Mouse (Mus musculus) ovary, postnatal 10 days (tissue): Measurements from ENCODE around the gene Rpl10a.

Source experiments
- DNase-seq: peaks from one replicate; pipeline ENCODE4 v3.0.0; 2022; ENCODE audit warnings: low spot score

Rpl10a gene

DNA sequence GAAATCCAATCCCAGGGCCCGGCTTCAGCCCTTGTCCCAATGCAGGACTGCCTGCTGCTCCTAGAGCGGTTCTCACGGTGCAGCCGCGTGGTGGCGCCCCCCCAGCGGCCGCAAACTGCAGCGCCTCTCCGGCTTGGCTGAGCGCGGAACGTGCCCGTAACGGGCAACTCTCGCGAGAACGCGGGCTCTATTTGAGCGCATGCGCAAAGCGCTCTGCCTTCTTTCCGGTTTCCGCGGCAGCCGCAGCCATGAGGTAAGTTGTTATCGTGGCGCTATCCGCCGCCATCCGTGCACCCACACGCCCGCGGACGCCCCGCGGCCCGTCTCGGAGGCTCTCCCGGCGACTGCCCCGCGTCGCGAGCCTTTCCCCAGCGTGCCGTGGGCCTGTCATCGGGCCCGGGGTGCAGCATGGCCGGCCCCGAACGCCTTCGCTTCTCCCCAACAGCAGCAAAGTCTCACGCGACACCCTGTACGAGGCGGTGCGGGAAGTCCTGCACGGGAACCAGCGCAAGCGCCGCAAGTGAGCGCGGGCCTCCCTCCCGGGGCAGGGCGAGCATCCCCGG lies at the start of gene Rpl10a:
Gene Rpl10a, plus strand, starts transcription at position 106 of the 563 bp plus-strand sequence.
- DNase-seq: peak; percentile 98

DNA sequence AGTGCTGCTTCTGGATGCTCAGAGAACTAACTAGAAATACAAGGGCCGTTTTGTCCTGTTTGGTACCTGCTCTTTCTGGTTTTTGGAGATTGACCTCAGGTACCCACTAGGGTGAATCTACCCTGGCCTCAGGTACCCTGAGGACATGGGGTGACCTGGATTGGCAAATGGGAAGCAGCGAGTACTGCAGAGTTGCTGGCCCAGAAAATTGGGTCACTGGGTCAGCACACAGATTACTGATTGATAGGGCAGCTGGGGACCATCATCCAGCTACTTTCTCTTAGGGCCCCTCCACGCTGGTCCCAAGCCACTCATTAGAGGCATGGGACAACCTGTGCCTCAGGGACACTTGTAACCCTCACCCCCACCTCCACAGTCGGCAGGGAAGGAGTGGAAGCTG lies 49.0 kb upstream of the Rpl10a start:
- no peak for DNase-seq

DNA sequence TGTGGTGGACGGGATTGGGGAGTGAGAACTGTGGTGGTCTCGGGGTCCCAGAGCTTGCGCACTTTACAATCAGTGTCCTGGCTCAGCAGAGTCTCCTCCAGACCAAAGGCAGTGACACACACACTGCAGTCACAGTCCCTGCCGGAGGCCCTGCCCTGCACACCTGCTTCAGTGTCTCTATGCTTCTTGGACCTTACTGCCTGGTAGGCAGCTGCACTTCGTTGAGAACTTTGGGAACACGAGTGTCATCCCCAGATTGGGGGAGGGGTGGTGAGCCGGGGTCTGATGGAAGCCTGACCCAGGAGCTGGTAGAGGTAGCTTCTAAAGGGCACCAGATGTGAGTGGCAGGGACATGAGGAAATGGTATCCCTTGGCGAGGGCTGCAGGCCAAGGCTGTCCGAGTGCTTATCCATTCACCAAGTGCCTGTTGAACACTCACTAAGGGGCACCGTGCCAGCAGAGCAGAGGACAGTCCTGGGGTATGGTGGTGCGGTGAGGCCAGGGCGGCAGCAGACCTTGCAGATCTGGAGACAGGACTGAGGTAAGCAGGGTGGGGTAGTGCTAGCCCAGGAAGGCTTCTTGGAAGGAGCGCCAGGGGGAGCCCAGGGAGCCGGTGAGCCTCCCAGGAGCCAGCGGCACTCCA lies 48.4 kb upstream of the Rpl10a start:
- no peak for DNase-seq

DNA sequence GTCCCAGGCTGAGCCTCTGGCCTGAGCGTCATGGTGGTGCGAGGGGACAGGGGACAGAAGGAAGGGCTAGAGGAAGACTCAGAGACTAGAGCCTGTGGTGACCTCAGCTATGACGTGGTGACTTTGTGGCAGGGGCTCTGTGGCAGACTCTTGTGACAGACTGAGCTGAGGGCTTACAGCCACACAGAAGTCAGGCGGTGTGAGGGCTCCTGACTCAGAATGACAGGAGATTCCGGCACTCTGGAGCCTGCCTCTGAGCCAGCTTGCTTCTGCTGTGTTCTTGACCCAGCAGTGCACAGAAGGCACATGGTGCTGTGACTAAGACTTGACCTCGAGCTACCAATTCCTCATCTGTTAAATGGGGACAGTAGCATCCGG lies 47.9 kb upstream of the Rpl10a start:
- DNase-seq: no peak

DNA sequence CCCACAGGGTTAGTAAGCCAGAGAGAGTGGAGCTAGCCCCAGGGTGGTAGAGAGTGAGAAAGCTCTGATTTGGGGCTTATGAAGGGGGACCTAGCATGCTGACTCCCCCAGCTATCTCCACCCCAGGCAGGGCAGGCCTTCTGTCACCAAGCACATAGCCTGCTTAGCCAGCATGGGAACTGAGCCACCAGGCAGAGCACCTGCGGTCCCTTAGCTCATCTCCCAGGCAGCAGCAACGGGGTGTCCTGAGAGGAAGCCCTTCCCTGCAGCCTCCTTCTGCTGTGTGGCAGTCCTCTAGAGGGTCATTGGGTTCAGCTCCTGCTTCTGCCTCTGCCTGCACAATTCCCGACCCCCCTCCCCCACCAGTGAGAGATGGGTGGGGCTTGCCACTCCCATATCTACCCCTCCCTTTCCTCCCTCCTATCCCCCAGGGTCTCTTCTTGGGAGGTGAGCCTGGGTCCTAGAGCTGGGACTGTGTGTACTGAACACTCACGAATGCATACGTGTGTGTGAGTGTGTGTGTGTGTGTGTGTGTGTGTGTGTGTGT lies 47.4 kb upstream of the Rpl10a start:
- DNase-seq: no peak

DNA sequence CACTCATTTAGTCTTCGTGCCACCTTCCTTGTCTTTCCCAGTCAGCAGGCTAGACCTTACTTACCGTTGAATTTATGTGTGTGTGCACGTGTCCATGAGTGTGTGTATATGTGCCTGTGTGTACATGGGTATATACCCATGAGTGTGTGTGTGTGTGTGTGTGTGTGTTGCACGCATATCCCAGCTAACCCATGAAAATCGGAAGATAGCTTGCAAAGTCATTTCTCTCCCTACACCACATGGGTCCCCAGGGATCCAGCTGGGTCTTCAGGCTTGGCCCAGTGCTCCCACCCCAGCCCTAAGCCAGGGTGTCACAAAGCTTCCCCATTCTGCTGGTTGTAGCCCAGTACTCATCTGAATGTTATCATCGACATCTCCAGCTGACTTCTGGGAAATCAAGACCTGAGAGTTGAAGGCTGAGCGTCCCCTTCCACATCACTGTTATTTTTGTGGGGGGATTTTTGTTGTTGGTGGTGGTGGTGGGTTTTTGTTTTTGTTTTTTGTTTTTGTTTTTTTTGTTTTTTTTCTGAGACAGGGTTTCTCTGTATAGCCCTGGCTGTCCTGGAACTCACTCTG lies 46.3 kb upstream of the Rpl10a start:
- DNase-seq: no peak

DNA sequence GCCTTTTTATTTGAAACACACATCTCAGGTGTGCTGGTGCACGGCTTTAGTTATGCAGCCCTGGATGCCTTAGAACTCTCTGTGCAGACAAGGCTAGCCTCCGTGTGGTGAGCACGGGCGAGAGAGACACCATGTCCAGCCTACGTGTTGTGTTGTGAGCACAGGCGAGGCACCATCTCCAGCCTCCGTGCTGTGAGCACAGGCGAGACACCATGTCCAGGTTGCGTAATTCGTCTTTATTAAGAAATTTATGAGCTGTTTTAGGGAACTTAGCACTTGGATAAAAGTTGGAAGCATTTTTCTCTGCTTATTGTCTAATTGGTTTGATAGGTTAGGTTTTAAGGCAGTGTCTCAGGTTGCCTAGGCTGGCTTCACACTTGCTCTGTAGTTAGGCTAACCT lies 45.1 kb upstream of the Rpl10a start:
- DNase-seq: no peak

DNA sequence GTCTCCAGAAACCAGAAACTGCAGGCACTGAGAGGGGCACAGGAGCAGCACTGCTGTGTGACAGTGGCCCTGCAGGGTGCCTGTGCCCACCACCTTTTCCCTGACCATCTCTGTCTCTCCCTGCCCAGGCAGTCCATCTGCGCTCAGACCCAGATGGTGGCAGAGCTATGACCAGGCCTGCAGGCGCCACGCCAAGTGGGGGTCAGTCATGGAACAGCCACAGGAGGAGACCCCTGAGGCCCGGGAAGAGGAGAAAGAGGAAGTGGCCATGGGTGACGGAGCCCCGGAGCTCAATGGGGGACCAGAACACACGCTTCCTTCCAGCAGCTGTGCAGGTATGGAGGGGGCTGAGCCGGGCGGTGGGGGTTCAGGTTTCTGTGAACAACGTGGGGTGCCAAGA lies 42.1 kb upstream of the Rpl10a start:
- no peak for DNase-seq

DNA sequence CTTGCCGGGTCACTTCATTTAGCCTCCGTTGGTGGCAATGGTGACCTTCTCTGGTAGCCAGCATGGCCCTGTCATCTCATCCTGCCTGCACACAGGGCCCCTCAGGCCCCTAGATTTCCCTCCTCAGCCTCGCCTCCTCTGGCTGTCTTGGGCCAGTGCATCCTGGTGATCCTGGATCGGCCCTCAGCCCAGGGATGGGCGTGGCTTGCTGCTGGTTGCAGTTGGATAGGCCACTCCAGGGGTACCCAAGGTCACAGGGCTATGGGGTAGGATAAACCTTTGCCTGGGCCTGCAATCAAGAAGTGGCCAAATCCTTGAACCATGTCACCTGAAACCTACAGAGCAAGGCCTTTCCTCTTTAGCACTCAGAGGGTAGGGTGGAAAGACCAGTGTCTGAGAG lies 41.3 kb upstream of the Rpl10a start:
- no peak for DNase-seq

DNA sequence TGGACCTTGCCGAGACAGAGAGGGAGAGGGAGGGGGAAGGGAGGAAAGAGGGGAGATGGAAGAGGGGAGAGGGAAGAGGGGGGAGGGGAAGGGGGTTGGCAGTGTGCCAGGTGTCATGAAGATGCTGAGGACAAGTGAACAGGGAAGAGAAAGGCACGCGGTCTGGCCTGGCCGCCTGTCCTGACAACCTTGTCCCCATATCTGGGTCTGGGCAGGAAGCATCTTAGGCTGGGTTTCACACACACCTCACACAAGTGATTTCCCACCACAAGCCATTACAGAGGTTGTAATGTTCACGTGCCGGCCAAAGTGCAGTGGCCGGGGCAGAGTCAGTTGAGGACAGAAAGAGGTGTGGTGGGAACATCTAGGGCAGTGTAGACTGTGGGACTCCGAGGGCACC lies 40.7 kb upstream of the Rpl10a start:
- no peak for DNase-seq

DNA sequence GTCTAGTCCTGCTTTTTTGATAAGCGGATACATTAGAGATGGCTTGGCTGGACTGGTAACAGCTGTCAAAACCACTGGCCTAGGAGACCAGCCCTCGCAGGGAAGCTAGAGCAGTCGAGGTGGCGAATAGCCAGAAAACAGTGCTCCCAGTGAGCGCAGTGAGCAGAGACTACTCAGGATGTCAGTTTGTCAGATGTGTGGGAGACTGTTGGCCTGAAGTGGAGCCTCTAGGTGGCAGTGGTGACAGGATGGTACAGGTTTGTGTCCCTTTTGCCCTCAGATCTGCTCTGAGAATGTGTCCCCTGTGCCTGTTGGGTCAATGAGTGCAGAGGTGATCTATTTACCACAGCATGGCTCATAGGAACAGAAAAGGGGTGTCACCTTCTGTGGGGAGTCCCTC lies 40.3 kb upstream of the Rpl10a start:
- DNase-seq: no peak

DNA sequence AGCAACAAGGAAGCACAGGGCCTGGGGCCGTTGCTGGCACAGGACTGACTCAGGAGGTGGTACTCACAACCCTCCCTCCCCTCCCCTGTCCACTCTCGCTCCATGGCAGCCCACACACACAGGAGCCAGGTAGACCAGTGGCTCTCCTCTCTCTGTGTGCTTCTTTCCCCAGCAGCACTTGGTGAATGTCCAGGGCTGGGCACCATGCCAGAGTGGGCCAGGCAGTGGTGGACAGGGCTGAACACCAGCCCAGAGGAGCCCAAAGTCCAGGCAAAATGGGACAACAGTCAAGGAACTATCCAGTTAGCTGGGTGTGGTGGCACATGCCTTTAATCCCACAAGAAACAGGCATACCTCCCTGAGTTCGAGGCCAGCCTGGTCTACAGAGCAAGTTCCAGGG lies 38.0 kb upstream of the Rpl10a start:
- peak; percentile 49 for DNase-seq

DNA sequence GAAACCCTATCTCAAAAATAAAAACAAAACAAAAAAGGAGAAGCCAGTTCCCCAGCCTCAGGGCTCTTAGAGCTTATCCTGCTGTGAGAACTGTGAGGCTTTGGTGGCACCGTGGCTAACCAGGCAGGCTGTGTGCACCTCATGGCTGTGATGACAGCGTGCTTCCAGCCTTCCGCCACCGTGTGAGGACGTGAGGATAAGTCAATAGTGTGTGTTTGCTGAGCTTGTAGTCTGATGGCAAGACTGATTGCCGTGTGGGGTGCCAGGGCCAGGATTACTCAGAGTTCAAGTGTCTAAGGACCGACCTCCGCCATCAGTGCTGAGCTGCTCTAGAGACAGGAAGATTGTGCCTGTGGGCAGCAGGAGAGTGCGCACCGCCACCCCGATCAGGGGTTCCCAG lies 37.6 kb upstream of the Rpl10a start:
- DNase-seq: no peak

DNA sequence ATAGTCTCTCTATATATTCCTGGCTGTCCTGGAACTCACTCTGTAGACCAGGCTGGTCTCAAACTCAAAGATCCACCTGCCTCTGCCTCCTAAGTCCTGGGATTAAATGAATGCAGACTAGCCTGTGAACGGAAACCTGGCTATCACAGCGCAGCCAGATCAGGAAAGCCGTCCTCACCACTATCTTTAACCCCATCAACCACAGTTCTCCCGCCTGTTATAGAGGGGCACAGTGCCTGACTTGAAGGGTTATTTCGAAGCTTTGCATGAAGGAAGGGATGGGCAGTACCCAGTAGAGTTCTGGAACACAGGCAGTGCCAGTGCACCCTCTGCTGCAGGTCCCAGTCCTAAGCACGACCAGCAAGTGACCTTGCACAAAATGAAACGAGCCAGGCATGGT lies 36.9 kb upstream of the Rpl10a start:
- DNase-seq: no peak

DNA sequence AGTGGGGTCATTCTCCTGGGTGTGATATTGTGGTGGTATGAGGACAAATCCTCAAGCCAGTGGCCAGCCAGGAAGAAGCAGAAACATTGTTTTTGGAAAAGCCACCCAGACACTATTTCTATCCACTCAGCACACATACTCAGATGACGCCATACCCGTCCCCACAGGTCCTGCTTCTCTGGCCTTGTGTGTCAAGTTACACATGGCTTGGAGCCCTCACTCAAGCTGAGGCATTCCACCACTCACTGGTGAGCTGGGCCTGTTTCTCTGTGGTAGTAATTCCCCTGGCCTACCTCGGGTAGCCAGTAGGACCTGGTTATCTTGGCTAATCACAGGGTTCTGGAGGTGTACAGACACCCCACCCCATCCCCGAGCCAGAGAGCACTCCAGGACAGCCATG lies 34.6 kb upstream of the Rpl10a start:
- DNase-seq: no peak

DNA sequence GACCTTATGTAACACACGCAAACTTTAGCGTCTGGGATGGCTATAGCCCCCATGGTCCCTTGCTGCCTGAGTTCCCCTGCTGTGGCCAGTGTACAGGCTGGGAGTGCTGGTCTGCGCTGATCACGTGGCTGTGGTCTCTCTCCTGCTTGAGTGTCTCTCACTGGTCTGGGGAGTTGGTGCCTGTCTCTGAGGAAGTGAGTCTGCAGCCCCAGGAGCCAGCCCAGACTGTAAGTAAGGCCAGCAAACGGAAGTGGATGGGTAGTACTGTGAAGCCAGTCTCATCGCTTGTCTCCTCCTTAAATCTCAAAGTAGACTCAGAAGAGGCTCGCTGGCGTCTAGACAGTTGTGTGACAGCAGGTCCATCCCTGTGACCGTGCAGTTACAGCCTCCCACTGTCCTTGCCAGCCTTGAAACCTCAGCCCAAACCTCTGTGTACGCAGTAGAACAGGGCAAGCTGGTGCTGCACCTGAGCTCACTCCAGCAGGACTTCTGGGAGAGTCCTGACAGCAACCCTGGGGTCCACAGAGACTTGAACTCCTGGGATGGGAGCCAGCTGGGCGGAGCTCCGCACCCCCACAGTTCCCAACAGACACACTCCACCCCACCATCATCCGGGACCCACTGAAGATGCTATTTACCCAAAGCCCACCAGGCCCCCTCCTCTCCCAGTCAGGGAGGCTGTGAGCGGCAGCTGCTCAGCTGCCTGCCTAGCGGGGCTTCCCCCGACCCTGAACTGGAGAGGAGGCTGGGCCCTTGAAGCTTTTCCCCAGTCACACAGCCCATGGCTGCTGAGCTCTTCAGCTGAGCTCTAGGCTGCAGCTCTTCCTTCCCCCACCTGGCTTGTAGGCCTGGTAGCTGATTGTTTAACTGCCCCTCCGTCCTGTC lies 33.6 kb upstream of the Rpl10a start:
- DNase-seq: no peak

DNA sequence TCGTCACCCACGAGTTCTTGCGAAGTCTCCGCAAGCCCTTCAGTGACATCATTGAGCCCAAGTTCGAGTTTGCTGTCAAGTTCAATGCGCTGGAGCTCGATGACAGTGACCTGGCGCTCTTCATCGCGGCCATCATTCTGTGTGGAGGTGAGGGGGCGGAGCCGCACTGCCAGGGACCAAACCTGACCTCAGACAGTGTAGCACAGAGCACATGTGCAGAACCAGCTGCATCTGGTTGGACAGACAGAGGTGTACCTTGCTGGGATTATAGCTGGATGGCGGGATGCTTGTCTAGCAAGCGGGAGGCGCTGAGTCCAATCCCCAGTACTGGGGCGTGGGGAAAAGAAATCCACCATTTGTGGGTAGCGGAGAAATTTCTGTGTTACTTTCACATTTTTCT lies 29.4 kb upstream of the Rpl10a start:
- DNase-seq: no peak

DNA sequence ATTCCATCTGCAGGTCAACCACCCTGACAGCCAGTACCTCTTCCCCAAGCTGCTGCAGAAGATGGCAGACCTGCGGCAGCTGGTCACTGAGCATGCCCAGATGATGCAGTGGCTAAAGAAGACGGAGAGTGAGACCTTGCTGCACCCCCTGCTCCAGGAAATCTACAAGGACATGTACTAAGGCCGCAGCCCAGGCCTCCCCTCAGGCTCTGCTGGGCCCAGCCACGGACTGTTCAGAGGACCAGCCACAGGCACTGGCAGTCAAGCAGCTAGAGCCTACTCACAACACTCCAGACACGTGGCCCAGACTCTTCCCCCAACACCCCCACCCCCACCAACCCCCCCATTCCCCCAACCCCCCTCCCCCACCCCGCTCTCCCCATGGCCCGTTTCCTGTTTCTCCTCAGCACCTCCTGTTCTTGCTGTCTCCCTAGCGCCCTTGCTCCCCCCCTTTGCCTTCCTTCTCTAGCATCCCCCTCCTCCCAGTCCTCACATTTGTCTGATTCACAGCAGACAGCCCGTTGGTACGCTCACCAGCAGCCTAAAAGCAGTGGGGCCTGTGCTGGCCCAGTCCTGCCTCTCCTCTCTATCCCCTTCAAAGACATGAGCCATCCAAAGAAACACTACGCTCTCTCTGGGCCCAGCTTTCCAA lies 28.5 kb upstream of the Rpl10a start:
- DNase-seq: no peak

DNA sequence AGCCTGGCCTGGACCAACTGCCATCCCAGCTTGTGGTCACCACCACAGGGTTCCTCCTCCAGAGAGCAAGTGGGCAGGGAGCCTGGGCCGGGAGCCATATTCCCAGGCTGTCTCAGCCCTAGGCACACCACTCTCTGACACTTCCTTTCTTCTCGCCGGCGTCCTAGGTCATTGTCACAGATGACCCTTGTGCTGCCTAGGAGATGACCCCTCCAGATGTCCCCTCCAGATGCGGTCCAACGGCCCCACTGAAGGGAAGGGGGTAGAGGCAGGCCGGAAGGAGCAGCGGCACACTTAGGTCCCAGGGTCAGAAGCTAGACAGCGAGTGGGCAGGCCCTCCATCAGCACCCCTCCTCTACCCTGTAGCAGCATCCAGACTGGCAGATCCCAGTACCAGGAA lies 27.9 kb upstream of the Rpl10a start:
- DNase-seq: no peak

DNA sequence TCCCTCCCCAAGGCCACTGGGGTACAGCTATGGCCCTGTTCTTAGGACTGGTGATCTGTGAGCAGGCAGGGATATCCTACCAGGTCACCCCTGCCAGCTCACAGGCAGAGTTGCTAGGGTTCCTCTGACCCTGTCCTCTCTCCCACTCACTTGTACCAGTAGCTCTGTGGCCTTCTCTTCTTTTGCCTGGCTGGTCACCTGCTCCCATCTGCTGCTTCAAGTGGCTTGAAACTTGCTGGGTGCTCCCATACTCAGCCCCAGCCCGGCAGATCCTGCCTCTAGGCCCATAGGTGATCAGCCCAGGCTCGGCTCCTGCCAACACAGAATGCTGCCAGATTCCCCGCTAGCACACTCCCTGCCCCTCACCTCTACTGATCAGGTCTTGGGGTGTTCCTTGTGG lies 27.4 kb upstream of the Rpl10a start:
- no peak for DNase-seq

DNA sequence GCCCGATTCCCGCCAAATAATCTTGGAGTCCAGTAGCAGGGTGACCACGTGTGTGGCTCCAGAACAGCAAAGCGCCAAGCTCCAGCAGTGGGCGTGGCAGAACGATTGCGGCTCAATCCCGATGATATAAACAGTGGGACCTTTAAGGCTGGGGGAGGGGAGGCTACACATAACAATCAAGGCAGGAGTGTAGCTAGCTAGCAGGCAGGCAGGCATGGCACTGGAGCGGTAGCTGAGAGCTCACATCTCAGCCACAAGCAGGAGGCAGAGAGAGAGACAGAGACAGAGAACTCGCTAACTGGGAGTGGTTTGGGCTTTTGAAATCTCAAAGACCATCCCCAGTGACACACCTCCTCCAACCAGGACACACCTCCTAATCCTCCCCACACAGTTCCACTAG lies 23.1 kb upstream of the Rpl10a start:
- DNase-seq: no peak
